Mouse (Mus musculus) lung, embryonic 15.5 days (tissue): ENCODE measurements around the gene Rpl27. TPM values are rescaled to one million over a fixed set of nuclear protein-coding genes. Genes with fewer than 3 reads are reported as not detected.

Source experiments
- ATAC-seq: fragments of 200-750 bp; cut with Nextera tagmentation; 2 replicates; pipeline ENCODE4 v1.8.0; 2017; ENCODE audit warnings: moderate number of reproducible peaks, borderline replicate concordance; ENCODE audit not compliant: low FRiP score, low TSS enrichment; ENCODE audit errors: extremely low read depth
- H3K27ac ChIP-seq: fragments of 300-500 bp; sonication (generic); 2 replicates; pipeline ENCODE4 v1.5.1; 2015; ENCODE audit warnings: moderate library complexity, mild to moderate bottlenecking, inconsistent platforms
- H3K27me3 ChIP-seq: fragments of 300-500 bp; sonication (generic); 2 replicates; pipeline ENCODE4 v1.6.1; 2015; ENCODE audit warnings: inconsistent platforms
- H3K36me3 ChIP-seq: fragments of 300-500 bp; sonication (generic); 2 replicates; pipeline ENCODE4 v1.6.1; 2015; ENCODE audit warnings: inconsistent platforms
- H3K4me1 ChIP-seq: fragments of 300-500 bp; sonication (generic); 2 replicates; pipeline ENCODE4 v1.6.1; 2015; ENCODE audit warnings: inconsistent platforms
- H3K4me2 ChIP-seq: fragments of 300-500 bp; sonication (generic); 2 replicates; pipeline ENCODE4 v1.6.1; 2015; ENCODE audit warnings: inconsistent platforms, mild to moderate bottlenecking, moderate library complexity
- H3K4me3 ChIP-seq: fragments of 300-500 bp; sonication (generic); 2 replicates; pipeline ENCODE4 v1.5.1; 2015; ENCODE audit warnings: mild to moderate bottlenecking, inconsistent platforms
- H3K9ac ChIP-seq: fragments of 300-500 bp; sonication (generic); 2 replicates; pipeline ENCODE4 v1.6.1; 2015; ENCODE audit warnings: inconsistent platforms
- H3K9me3 ChIP-seq: fragments of 300-500 bp; sonication (generic); 2 replicates; pipeline ENCODE4 v1.6.1; 2016; ENCODE audit warnings: inconsistent platforms
- WGBS: fragments of 180-500 bp; shearing (Covaris S2); methylation state at CpG from one replicate; pipeline ENCODE4 v1.1.7; 2015; 5-methylcytosine and 5-hydroxymethylcytosine counted together
- polyA plus RNA-seq: library from polyadenylated mRNA; unstranded; fragments of >200 nt; fragmentation: Nextera tagmentation; extraction: Ambion mirVana; gene quantifications from 2 replicates; pipeline ENCODE4 v1.2.1, GENCODE M21; 2015

The Rpl27 gene
- 299 and 334 TPM in 2 replicates for polyA plus RNA-seq

GRCm38 (mm10) chr11:101442127-101442693, at the start of gene Rpl27:
Rpl27 (plus strand) TSS chr11:101442298.
- Histone ChIP-seq H3K36me3 (peaks cover 22% of the 10 kb centered on the region), H3K27ac (peak within 1 kb of the TSS; percentile 84), H3K4me2 (peak within 1 kb of the TSS; percentile 86), H3K9me3 (no peaks in the 10 kb centered on the region), H3K27me3 (no peaks in the 10 kb centered on the region), H3K4me1 (peaks cover 22% of the 10 kb centered on the region), H3K4me3 (peak within 1 kb of the TSS; percentile 77), H3K9ac (peak within 1 kb of the TSS; percentile 70)
- WGBS, result under 1% methylated on average over 42 of the region's 42 CpGs
- peak; percentile 99 for ATAC-seq

- Histone ChIP-seq H3K9me3 (no peaks in the 10 kb centered on the region), H3K4me3 (no peak overlapping the region), H3K27ac (no peak overlapping the region), H3K9ac (no peak overlapping the region), H3K27me3 (no peaks in the 10 kb centered on the region), H3K4me2 (no peak overlapping the region), H3K4me1 (no peaks in the 10 kb centered on the region), H3K36me3 (no peaks in the 10 kb centered on the region)
- ATAC-seq, result no peak
- WGBS, result 1% methylated on average over 8 of the region's 8 CpGs
Observed at GRCm38 (mm10) chr11:101395110-101395509, 47.0 kb upstream of the Rpl27 start.

GRCm38 (mm10) chr11:101415306-101415705, 26.8 kb upstream of the Rpl27 start:
- no peak overlapping the region for H3K27ac ChIP-seq
- H3K9ac ChIP-seq, result no peak overlapping the region
- no peaks in the 10 kb centered on the region for H3K9me3 ChIP-seq
- H3K27me3 ChIP-seq, result no peaks in the 10 kb centered on the region
- peaks cover 28% of the 10 kb centered on the region for H3K36me3 ChIP-seq
- no peak for ATAC-seq
- 77% methylated on average over 2 of the region's 2 CpGs for WGBS
- H3K4me2 ChIP-seq, result no peak overlapping the region
- H3K4me1 ChIP-seq, result peaks cover 7% of the 10 kb centered on the region
- no peak overlapping the region for H3K4me3 ChIP-seq

GRCm38 (mm10) chr11:101416433-101417100, 25.5 kb upstream of the Rpl27 start:
- peaks cover 15% of the 10 kb centered on the region for H3K36me3 ChIP-seq

GRCm38 (mm10) chr11:101417101-101417855, 24.8 kb upstream of the Rpl27 start, which contains the start of gene Aarsd1:
Aarsd1 (minus strand) TSS chr11:101417615.
- Histone ChIP-seq H3K4me3 (peak within 1 kb of the TSS; percentile 96), H3K4me1 (peaks cover 7% of the 10 kb centered on the region), H3K27ac (peak within 1 kb of the TSS; percentile 68), H3K9ac (peak within 1 kb of the TSS; percentile 89), H3K4me2 (peak within 1 kb of the TSS; percentile 70), H3K36me3 (peaks cover 8% of the 10 kb centered on the region), H3K9me3 (no peaks in the 10 kb centered on the region), H3K27me3 (no peaks in the 10 kb centered on the region)
- peak; percentile 75; the same call in 1 of the 2 replicates for ATAC-seq
- under 1% methylated on average over 45 of the region's 45 CpGs for WGBS

More at GRCm38 (mm10) chr11:101416433-101417100, 25.5 kb upstream of the Rpl27 start:
- under 1% methylated on average over 11 of the region's 11 CpGs for WGBS
- Histone ChIP-seq H3K4me2 (peak overlapping the region; percentile 70), H3K9ac (peak overlapping the region; percentile 89), H3K27me3 (no peaks in the 10 kb centered on the region), H3K4me3 (peak overlapping the region; percentile 96), H3K27ac (peak overlapping the region; percentile 68), H3K9me3 (no peaks in the 10 kb centered on the region), H3K4me1 (peaks cover 7% of the 10 kb centered on the region)
- 0 out of 2 replicates have a peak, but pooled peaks have one; percentile 4 for ATAC-seq

- H3K4me3 ChIP-seq, result no peak overlapping the region
- WGBS, result 50% methylated on average over 6 of the region's 6 CpGs
- no peaks in the 10 kb centered on the region for H3K27me3 ChIP-seq
- no peak overlapping the region for H3K4me2 ChIP-seq
- no peak for ATAC-seq
- no peaks in the 10 kb centered on the region for H3K36me3 ChIP-seq
- H3K9me3 ChIP-seq, result no peaks in the 10 kb centered on the region
- H3K27ac ChIP-seq, result no peak overlapping the region
- H3K9ac ChIP-seq, result no peak overlapping the region
- H3K4me1 ChIP-seq, result peaks cover 14% of the 10 kb centered on the region
Observed at GRCm38 (mm10) chr11:101418991-101419390, 23.1 kb upstream of the Rpl27 start.

GRCm38 (mm10) chr11:101419610-101420009, 22.5 kb upstream of the Rpl27 start:
- Histone ChIP-seq H3K4me3 (no peak overlapping the region), H3K9me3 (no peaks in the 10 kb centered on the region), H3K4me2 (no peak overlapping the region), H3K4me1 (peaks cover 16% of the 10 kb centered on the region), H3K27me3 (no peaks in the 10 kb centered on the region), H3K36me3 (no peaks in the 10 kb centered on the region), H3K27ac (no peak overlapping the region), H3K9ac (no peak overlapping the region)
- no peak for ATAC-seq
- 34% methylated on average over 3 of the region's 3 CpGs for WGBS

GRCm38 (mm10) chr11:101420148-101420547, 21.9 kb upstream of the Rpl27 start:
- H3K36me3 ChIP-seq, result no peaks in the 10 kb centered on the region
- no peak overlapping the region for H3K4me3 ChIP-seq
- no peaks in the 10 kb centered on the region for H3K27me3 ChIP-seq
- no peak overlapping the region for H3K4me2 ChIP-seq
- no peak for ATAC-seq
- H3K9me3 ChIP-seq, result no peaks in the 10 kb centered on the region
- H3K27ac ChIP-seq, result no peak overlapping the region
- 74% methylated on average over 5 of the region's 5 CpGs for WGBS
- no peak overlapping the region for H3K9ac ChIP-seq
- H3K4me1 ChIP-seq, result peaks cover 16% of the 10 kb centered on the region

- peak within 1 kb of the TSS; percentile 81 for H3K27ac ChIP-seq
- peak within 1 kb of the TSS; percentile 65 for H3K9ac ChIP-seq
- H3K4me2 ChIP-seq, result peak within 1 kb of the TSS; percentile 79
- H3K4me3 ChIP-seq, result peak within 1 kb of the TSS; percentile 67
- 2% methylated on average over 23 of the region's 23 CpGs for WGBS
- peaks cover 2% of the 10 kb centered on the region; the same call in 1 of the 2 replicates for H3K36me3 ChIP-seq
- H3K9me3 ChIP-seq, result no peaks in the 10 kb centered on the region
- peaks cover 27% of the 10 kb centered on the region for H3K4me1 ChIP-seq
- no peaks in the 10 kb centered on the region for H3K27me3 ChIP-seq
- peak; percentile 83 for ATAC-seq
Observed at GRCm38 (mm10) chr11:101424105-101424851, 17.8 kb upstream of the Rpl27 start, which contains the start of gene Gm27029. Gm27029 (minus strand) TSS chr11:101424796.

GRCm38 (mm10) chr11:101424925-101425813, 16.9 kb upstream of the Rpl27 start, which contains the start of the genes Rundc1 and Ptges3l:
Rundc1 (plus strand) TSS chr11:101425085.
Ptges3l (minus strand) TSS chr11:101425333.
- H3K9ac ChIP-seq, result peak within 1 kb of the TSS; percentile 65
- H3K27me3 ChIP-seq, result no peaks in the 10 kb centered on the region
- H3K4me2 ChIP-seq, result peak within 1 kb of the TSS; percentile 79
- H3K4me3 ChIP-seq, result peak within 1 kb of the TSS; percentile 67
- peaks cover 27% of the 10 kb centered on the region for H3K4me1 ChIP-seq
- H3K27ac ChIP-seq, result peak within 1 kb of the TSS; percentile 81
- H3K36me3 ChIP-seq, result peaks cover 11% of the 10 kb centered on the region
- H3K9me3 ChIP-seq, result no peaks in the 10 kb centered on the region
- peak; percentile 95 for ATAC-seq
- under 1% methylated on average over 81 of the region's 81 CpGs for WGBS
